Mouse (Mus musculus) bone marrow, adult 2 months (tissue): ENCODE measurements around the gene Cacna1c.

Experiments
- CTCF ChIP-seq: fragments of 200-500 bp; IDR thresholded peaks from 2 replicates; pipeline ENCODE4 v1.5.1; 2011; ENCODE audit warnings: low read length, control low read depth; ENCODE audit not compliant: control insufficient read depth, insufficient read depth
- POLR2A ChIP-seq: fragments of 200-500 bp; IDR thresholded peaks from 2 replicates; pipeline ENCODE4 v1.6.1; 2011; ENCODE audit warnings: low read depth, mild to moderate bottlenecking, control low read depth, low read length, borderline replicate concordance; ENCODE audit not compliant: control insufficient read depth

DNA sequence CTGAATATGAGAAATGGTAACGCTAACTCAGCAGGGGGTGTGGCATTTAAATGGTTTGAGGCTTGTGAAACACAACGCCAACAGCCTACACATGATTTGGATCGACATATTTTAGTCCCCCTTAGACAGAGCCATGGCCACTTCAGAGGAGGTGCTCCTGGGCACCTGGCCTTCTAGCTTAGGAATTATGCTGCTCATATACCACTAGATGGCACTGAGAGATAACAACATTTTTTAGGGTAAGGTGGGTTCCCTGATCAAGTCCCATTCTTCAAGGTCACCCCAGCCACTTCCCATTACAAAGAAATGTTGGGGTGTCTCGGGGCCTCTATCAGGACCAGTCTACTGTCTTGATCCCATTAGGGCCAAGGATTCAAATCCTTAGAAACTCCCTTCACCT is 570.0 kb downstream of the Cacna1c start:
- TF ChIP-seq CTCF: no peak
- no peak for TF ChIP-seq POLR2A
